Mouse (Mus musculus): ENCODE measurements around the gene Acoxl. TPM values are rescaled to one million over a fixed set of nuclear protein-coding genes. Genes with fewer than 3 reads are reported as not detected.

Acoxl gene
- polyA plus RNA-seq, 1 experiment from 2014 or later, result 0.12 TPM

GRCm38 (mm10) chr2:128020039-128020907 is 181.6 kb downstream of the Acoxl start:
- H3K9me3 ChIP-seq (ENCODE audit: control insufficient read depth, low read length), result no peaks in the 10 kb centered on the region
- no peak for ATAC-seq (replicated peaks; ENCODE audit: low FRiP score)
- H3K27me3 ChIP-seq (ENCODE audit: control insufficient read depth, insufficient read depth, low read length), result no peaks in the 10 kb centered on the region
- H3K4me1 ChIP-seq (replicated peaks; ENCODE audit: control insufficient read depth, insufficient read depth, low read length), result peaks cover 5% of the 10 kb centered on the region; the same call in 1 of the 2 replicates
- H3K4me3 ChIP-seq (ENCODE audit: low read depth, low read length), result no peak overlapping the region
- no peak overlapping the region for H3K9ac ChIP-seq (ENCODE audit: low read length)
- 35% methylated on average over 7 of the region's 7 CpGs for WGBS
- no peaks in the 10 kb centered on the region for H3K36me3 ChIP-seq (ENCODE audit: control insufficient read depth, insufficient read depth, low read length)
- H3K4me2 ChIP-seq (ENCODE audit: low read depth, low read length, severe bottlenecking), result no peak overlapping the region
- H3K27ac ChIP-seq (ENCODE audit: low read depth, low read length), result no peak overlapping the region
- DNase-seq (ENCODE audit: low spot score), result no peak

GRCm38 (mm10) chr2:128020908-128021193 is 182.2 kb downstream of the Acoxl start:
- Histone ChIP-seq H3K9me3 (ENCODE audit: control insufficient read depth, low read length) (no peaks in the 10 kb centered on the region), H3K4me1 (replicated peaks; ENCODE audit: control insufficient read depth, insufficient read depth, low read length) (peaks cover 5% of the 10 kb centered on the region; the same call in 1 of the 2 replicates), H3K4me2 (ENCODE audit: low read depth, low read length, severe bottlenecking) (no peak overlapping the region), H3K27ac (ENCODE audit: low read depth, low read length) (no peak overlapping the region), H3K9ac (ENCODE audit: low read length) (no peak overlapping the region), H3K36me3 (ENCODE audit: control insufficient read depth, insufficient read depth, low read length) (no peaks in the 10 kb centered on the region), H3K27me3 (ENCODE audit: control insufficient read depth, insufficient read depth, low read length) (no peaks in the 10 kb centered on the region), H3K4me3 (ENCODE audit: low read depth, low read length) (no peak overlapping the region)
- ATAC-seq (replicated peaks; ENCODE audit: low FRiP score) (no peak), DNase-seq (ENCODE audit: low spot score) (no peak)

- Histone ChIP-seq H3K4me3 (ENCODE audit: low read depth, low read length) (no peak overlapping the region), H3K4me1 (replicated peaks; ENCODE audit: control insufficient read depth, insufficient read depth, low read length) (peaks cover 5% of the 10 kb centered on the region; the same call in 1 of the 2 replicates), H3K36me3 (ENCODE audit: control insufficient read depth, insufficient read depth, low read length) (no peaks in the 10 kb centered on the region), H3K9ac (ENCODE audit: low read length) (no peak overlapping the region), H3K9me3 (ENCODE audit: control insufficient read depth, low read length) (no peaks in the 10 kb centered on the region), H3K27ac (ENCODE audit: low read depth, low read length) (no peak overlapping the region), H3K27me3 (ENCODE audit: control insufficient read depth, insufficient read depth, low read length) (no peaks in the 10 kb centered on the region), H3K4me2 (ENCODE audit: low read depth, low read length, severe bottlenecking) (no peak overlapping the region)
- no peak for DNase-seq (ENCODE audit: low spot score)
- no peak for ATAC-seq (replicated peaks; ENCODE audit: low FRiP score)
- 82% methylated on average over 2 of the region's 2 CpGs for WGBS
Measured at GRCm38 (mm10) chr2:128023855-128024254, 185.2 kb downstream of the Acoxl start.

- Histone ChIP-seq H3K4me2 (ENCODE audit: low read depth, low read length, severe bottlenecking) (no peak overlapping the region), H3K4me3 (ENCODE audit: low read depth, low read length) (no peak overlapping the region), H3K36me3 (ENCODE audit: control insufficient read depth, insufficient read depth, low read length) (no peaks in the 10 kb centered on the region), H3K4me1 (replicated peaks; ENCODE audit: control insufficient read depth, insufficient read depth, low read length) (no peaks in the 10 kb centered on the region), H3K9me3 (ENCODE audit: control insufficient read depth, low read length) (no peaks in the 10 kb centered on the region), H3K27ac (ENCODE audit: low read depth, low read length) (no peak overlapping the region), H3K27me3 (ENCODE audit: control insufficient read depth, insufficient read depth, low read length) (no peaks in the 10 kb centered on the region), H3K9ac (ENCODE audit: low read length) (no peak overlapping the region)
- ATAC-seq (replicated peaks; ENCODE audit: low FRiP score), result no peak
- WGBS, result 86% methylated on average over 12 of the region's 12 CpGs
- no peak for DNase-seq (ENCODE audit: low spot score)
Measured at GRCm38 (mm10) chr2:128027696-128028095, 189.0 kb downstream of the Acoxl start.

- Histone ChIP-seq H3K4me2 (ENCODE audit: low read depth, low read length, severe bottlenecking) (no peak overlapping the region), H3K4me3 (ENCODE audit: low read depth, low read length) (no peak overlapping the region), H3K9ac (ENCODE audit: low read length) (no peak overlapping the region), H3K27ac (ENCODE audit: low read depth, low read length) (no peak overlapping the region), H3K9me3 (ENCODE audit: control insufficient read depth, low read length) (no peaks in the 10 kb centered on the region), H3K4me1 (replicated peaks; ENCODE audit: control insufficient read depth, insufficient read depth, low read length) (no peaks in the 10 kb centered on the region), H3K36me3 (ENCODE audit: control insufficient read depth, insufficient read depth, low read length) (no peaks in the 10 kb centered on the region), H3K27me3 (ENCODE audit: control insufficient read depth, insufficient read depth, low read length) (no peaks in the 10 kb centered on the region)
- ATAC-seq (replicated peaks; ENCODE audit: low FRiP score) (no peak), DNase-seq (ENCODE audit: low spot score) (no peak)
- 85% methylated on average over 2 of the region's 2 CpGs for WGBS
Measured at GRCm38 (mm10) chr2:128029968-128030367, 191.3 kb downstream of the Acoxl start.

GRCm38 (mm10) chr2:128032111-128032510 is 193.4 kb downstream of the Acoxl start:
- H3K9ac ChIP-seq (ENCODE audit: low read length), result no peak overlapping the region
- H3K36me3 ChIP-seq (ENCODE audit: control insufficient read depth, insufficient read depth, low read length), result no peaks in the 10 kb centered on the region
- WGBS, result 20% methylated on average over 4 of the region's 4 CpGs
- H3K27ac ChIP-seq (ENCODE audit: low read depth, low read length), result no peak overlapping the region
- no peak overlapping the region for H3K4me3 ChIP-seq (ENCODE audit: low read depth, low read length)
- DNase-seq (ENCODE audit: low spot score), result no peak
- H3K4me2 ChIP-seq (ENCODE audit: low read depth, low read length, severe bottlenecking), result no peak overlapping the region
- H3K9me3 ChIP-seq (ENCODE audit: control insufficient read depth, low read length), result no peaks in the 10 kb centered on the region
- no peaks in the 10 kb centered on the region for H3K4me1 ChIP-seq (replicated peaks; ENCODE audit: control insufficient read depth, insufficient read depth, low read length)
- H3K27me3 ChIP-seq (ENCODE audit: control insufficient read depth, insufficient read depth, low read length), result no peaks in the 10 kb centered on the region
- no peak for ATAC-seq (replicated peaks; ENCODE audit: low FRiP score)

- no peak overlapping the region for H3K4me3 ChIP-seq (ENCODE audit: low read depth, low read length)
- 88% methylated on average over 3 of the region's 3 CpGs for WGBS
Measured at GRCm38 (mm10) chr2:128033503-128033902, 194.8 kb downstream of the Acoxl start.

GRCm38 (mm10) chr2:128034066-128034665 is 195.5 kb downstream of the Acoxl start:
- WGBS, result 92% methylated on average over 9 of the region's 9 CpGs
- no peak for DNase-seq (ENCODE audit: low spot score)
- no peaks in the 10 kb centered on the region for H3K9me3 ChIP-seq (ENCODE audit: control insufficient read depth, low read length)
- ATAC-seq (replicated peaks; ENCODE audit: low FRiP score), result no peak
- no peaks in the 10 kb centered on the region for H3K36me3 ChIP-seq (ENCODE audit: control insufficient read depth, insufficient read depth, low read length)
- H3K4me2 ChIP-seq (ENCODE audit: low read depth, low read length, severe bottlenecking), result no peak overlapping the region
- H3K4me3 ChIP-seq (ENCODE audit: low read depth, low read length), result no peak overlapping the region
- H3K27ac ChIP-seq (ENCODE audit: low read depth, low read length), result no peak overlapping the region
- no peaks in the 10 kb centered on the region for H3K4me1 ChIP-seq (replicated peaks; ENCODE audit: control insufficient read depth, insufficient read depth, low read length)
- H3K9ac ChIP-seq (ENCODE audit: low read length), result no peak overlapping the region
- H3K27me3 ChIP-seq (ENCODE audit: control insufficient read depth, insufficient read depth, low read length), result no peaks in the 10 kb centered on the region

More at GRCm38 (mm10) chr2:128033503-128033902, 194.8 kb downstream of the Acoxl start:
- ATAC-seq (replicated peaks; ENCODE audit: low FRiP score), result no peak
- DNase-seq (ENCODE audit: low spot score), result no peak
- H3K9ac ChIP-seq (ENCODE audit: low read length), result no peak overlapping the region
- H3K4me1 ChIP-seq (replicated peaks; ENCODE audit: control insufficient read depth, insufficient read depth, low read length), result no peaks in the 10 kb centered on the region
- H3K36me3 ChIP-seq (ENCODE audit: control insufficient read depth, insufficient read depth, low read length), result no peaks in the 10 kb centered on the region
- H3K9me3 ChIP-seq (ENCODE audit: control insufficient read depth, low read length), result no peaks in the 10 kb centered on the region
- H3K4me2 ChIP-seq (ENCODE audit: low read depth, low read length, severe bottlenecking), result no peak overlapping the region
- H3K27me3 ChIP-seq (ENCODE audit: control insufficient read depth, insufficient read depth, low read length), result no peaks in the 10 kb centered on the region
- no peak overlapping the region for H3K27ac ChIP-seq (ENCODE audit: low read depth, low read length)
